Mouse (Mus musculus) lung, adult 2 months (tissue): Measurements from ENCODE around the gene Dnaja3.

Experiments used
- CTCF ChIP-seq: fragments of 200-500 bp; IDR thresholded peaks from 2 replicates; pipeline ENCODE4 v1.5.1; 2011; ENCODE audit warnings: mild to moderate bottlenecking, low read length, control low read depth; ENCODE audit not compliant: insufficient read depth
- POLR2A ChIP-seq: fragments of 200-500 bp; IDR thresholded peaks from 2 replicates; pipeline ENCODE4 v1.6.1; 2011; ENCODE audit warnings: low read depth, mild to moderate bottlenecking, control low read depth, low read length, borderline replicate concordance; ENCODE audit errors: extremely low read depth

- no peak for TF ChIP-seq POLR2A
- TF ChIP-seq CTCF, result no peak
Observed at GRCm38 (mm10) chr16:4633661-4634060, 6.1 kb upstream of the Dnaja3 start.
